Mouse (Mus musculus) lung, postnatal 0 days (tissue): ENCODE results near the gene Serinc3.

Experiments
- CTCF ChIP-seq: IDR thresholded peaks from 2 replicates; pipeline ENCODE4 v1.5.1; 2016; ENCODE audit warnings: antibody characterized with exemption, mild to moderate bottlenecking
- EP300 ChIP-seq: IDR thresholded peaks from 2 replicates; pipeline ENCODE4 v1.6.1; 2016; ENCODE audit warnings: antibody characterized with exemption, mild to moderate bottlenecking, control low read depth

- TF ChIP-seq CTCF = no peak
- no peak for TF ChIP-seq EP300
Measured at GRCm38 (mm10) chr2:163596873-163597155, 48.1 kb downstream of the Serinc3 start.
